ENCODE assay signal across 8 mouse cellular contexts in the genomic region with DNA sequence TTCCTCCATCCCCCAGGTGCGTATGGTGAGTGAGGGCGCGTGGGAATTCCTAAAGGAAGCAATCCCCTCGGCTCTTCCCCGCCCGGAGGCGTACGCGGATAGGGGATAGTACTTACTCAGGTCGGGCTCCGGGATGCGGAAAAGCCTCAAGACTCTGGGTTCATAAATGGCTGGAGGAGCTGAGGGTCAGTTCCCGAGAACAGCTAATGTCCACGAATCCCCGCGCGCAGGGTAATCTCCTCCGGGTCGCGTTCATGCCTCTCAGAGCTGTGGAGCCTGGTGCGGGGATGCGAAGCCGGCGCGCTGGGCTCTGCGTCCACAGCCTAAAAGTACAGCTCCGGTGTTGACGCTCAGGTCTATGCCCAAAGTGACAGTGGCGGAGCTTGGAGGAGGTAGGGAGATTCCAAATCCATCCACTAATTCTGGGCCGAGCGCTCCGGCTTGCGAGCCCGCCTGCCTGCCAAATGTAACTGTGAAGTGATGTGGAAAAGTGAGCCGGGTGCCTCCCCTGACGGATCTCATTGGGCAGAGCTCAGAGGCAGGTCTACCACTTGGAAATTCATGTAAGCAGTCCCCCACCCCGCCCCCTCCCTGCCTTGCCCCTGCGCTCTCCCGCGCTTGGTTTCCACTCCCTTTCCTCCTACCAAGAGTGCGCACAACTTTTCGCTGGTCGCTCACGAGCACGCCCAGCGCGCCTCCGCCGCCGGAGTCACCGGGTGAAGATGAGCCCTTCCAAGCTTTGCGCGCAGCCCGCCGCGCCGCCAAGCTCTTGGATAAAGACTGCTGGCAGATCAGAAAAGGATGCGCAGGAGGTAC. TPM values are rescaled to one million over a fixed set of nuclear protein-coding genes. Genes with fewer than 3 reads are reported as not detected.
DNase-seq lines count a peak whose midpoint lies in the region; ATAC-seq lines count a peak whose summit lies in the region.
"Had no signal": no experiment of that assay in that cellular context is flagged by ENCODE, and none has a peak within 500 bp of the region (broad histone marks: within the 10 kb centered on the region; RNA-seq: fewer than 3 reads in every experiment).

A gene (minus strand): TSS at position 506 of the 816 bp plus-strand sequence.

- H3K4me1 ChIP-seq in forebrain, embryonic 16.5 days (replicated peaks; ENCODE audit: control insufficient read depth, insufficient read depth, low read length): peaks cover 16% of the 10 kb centered on the region
- H3K4me1 ChIP-seq in intestine, embryonic 14.5 days (replicated peaks; ENCODE audit: control insufficient read depth, insufficient read depth, low read length): 0 out of 2 replicates have a peak, but pooled peaks cover 3% of the 10 kb centered on the region
- no peaks in the 10 kb centered on the region for H3K4me1 ChIP-seq in liver, embryonic 11.5 days (replicated peaks; ENCODE audit: control insufficient read depth, insufficient read depth, low read length)

- DNase-seq in WW6 (ENCODE audit: low read depth, low spot score): peak; percentile 59
- DNase-seq in cerebellum, adult 18-20 months: peak; percentile 87 to 89
- DNase-seq in intestine, embryonic 14.5 days (ENCODE audit: low spot score): peak; percentile 76
- DNase-seq in liver, embryonic 11.5 days (ENCODE audit: low spot score): peak; percentile 38
- DNase-seq in right cerebral cortex, postnatal 25 days: peak; percentile 78
- no peak for DNase-seq in gastrocnemius, postnatal 14 days

- no peaks in the 10 kb centered on the region for H3K27me3 ChIP-seq in forebrain, embryonic 16.5 days (replicated peaks; ENCODE audit: control insufficient read depth, insufficient read depth, low read length)
- peaks cover 61% of the 10 kb centered on the region for H3K27me3 ChIP-seq in intestine, embryonic 14.5 days (replicated peaks; ENCODE audit: control insufficient read depth, insufficient read depth, low read length)
- H3K27me3 ChIP-seq in liver, embryonic 11.5 days (replicated peaks; ENCODE audit: control insufficient read depth, insufficient read depth, low read length): peaks cover 38% of the 10 kb centered on the region

- WGBS in forebrain, embryonic 16.5 days: under 1% methylated on average over 58 of the region's 58 CpGs
- under 1% methylated on average over 58 of the region's 58 CpGs for WGBS in intestine, embryonic 14.5 days
- WGBS in liver, embryonic 11.5 days: 2% methylated on average over 58 of the region's 58 CpGs

- peak within 1 kb of the TSS; percentile 83 for H3K4me2 ChIP-seq in forebrain, embryonic 16.5 days (ENCODE audit: low read length)
- H3K4me2 ChIP-seq in intestine, embryonic 14.5 days (ENCODE audit: low read length): peak within 1 kb of the TSS; percentile 74
- H3K4me2 ChIP-seq in liver, embryonic 11.5 days: peak within 1 kb of the TSS; percentile 62

- peak within 1 kb of the TSS; percentile 69 for H3K4me3 ChIP-seq in forebrain, embryonic 16.5 days (replicated peaks; ENCODE audit: low read length)
- peak within 1 kb of the TSS; percentile 43 for H3K4me3 ChIP-seq in intestine, embryonic 14.5 days (ENCODE audit: low read depth, low read length)
- H3K4me3 ChIP-seq in liver, embryonic 11.5 days (ENCODE audit: low read depth, low read length): peak within 1 kb of the TSS; percentile 32
- H3K4me3 ChIP-seq: erythroblast, embryonic 14.5 days had no signal

- H3K27ac ChIP-seq in forebrain, embryonic 16.5 days (ENCODE audit: low read length): peak within 1 kb of the TSS; percentile 77
- no peak within 1 kb of the TSS for H3K27ac ChIP-seq in intestine, embryonic 14.5 days (ENCODE audit: low read depth)
- H3K27ac ChIP-seq in liver, embryonic 11.5 days (ENCODE audit: low read depth, low read length): no peak within 1 kb of the TSS

- ATAC-seq in forebrain, embryonic 16.5 days: peak; percentile 87
- peak; percentile 57 for ATAC-seq in intestine, embryonic 14.5 days (replicated peaks; ENCODE audit: low FRiP score, low TSS enrichment, low read depth)
- 0 out of 2 replicates have a peak, but pooled peaks have one; percentile 23 for ATAC-seq in liver, embryonic 11.5 days (replicated peaks; ENCODE audit: low FRiP score)

- H3K9ac ChIP-seq in forebrain, embryonic 16.5 days (replicated peaks; ENCODE audit: low read depth, low read length): peak within 1 kb of the TSS; percentile 67
- H3K9ac ChIP-seq in intestine, embryonic 14.5 days (ENCODE audit: low read length): no peak within 1 kb of the TSS
- no peak within 1 kb of the TSS for H3K9ac ChIP-seq in liver, embryonic 11.5 days (ENCODE audit: low read depth, low read length)

- H3K36me3 ChIP-seq in forebrain, embryonic 16.5 days (ENCODE audit: control insufficient read depth, insufficient read depth): no peaks in the 10 kb centered on the region
- no peaks in the 10 kb centered on the region for H3K36me3 ChIP-seq in intestine, embryonic 14.5 days (ENCODE audit: control insufficient read depth, insufficient read depth, low read length)
- no peaks in the 10 kb centered on the region for H3K36me3 ChIP-seq in liver, embryonic 11.5 days (ENCODE audit: control insufficient read depth, insufficient read depth, low read length)

- H3K9me3 ChIP-seq in forebrain, embryonic 16.5 days (ENCODE audit: control insufficient read depth, low read length): no peaks in the 10 kb centered on the region
- H3K9me3 ChIP-seq in intestine, embryonic 14.5 days (ENCODE audit: control insufficient read depth, low read length): no peaks in the 10 kb centered on the region
- no peaks in the 10 kb centered on the region for H3K9me3 ChIP-seq in liver, embryonic 11.5 days (ENCODE audit: control insufficient read depth, low read length)

- intact Hi-C loops in gastrocnemius, postnatal 14 days (cut with DNase I; ENCODE audit: low total_unique reads): no loop called here

RNA-seq across cellular contexts. Expression of the gene that starts here (rescaled TPM):
- 43.1 and 51.4 TPM in 2 replicates for polyA plus RNA-seq in forebrain, embryonic 16.5 days (2015; fragmentation: Nextera tagmentation; extraction: Ambion mirVana)
- 1.1 and 1.2 TPM in 2 replicates for polyA plus RNA-seq in intestine, embryonic 14.5 days (2014; fragmentation: Nextera tagmentation; extraction: Ambion mirVana)
- polyA plus RNA-seq in liver, embryonic 11.5 days (2014; fragmentation: Nextera tagmentation; extraction: Ambion mirVana): 0.29 and 0.60 TPM in 2 replicates
- total RNA-seq in gastrocnemius, postnatal 14 days (2021): under 1 TPM; 0.08 to 0.24 TPM
- polyA plus RNA-seq: erythroblast, embryonic 14.5 days had no signal

Comparison
In these comparisons a context has a peak if more than half of its experiments do, and no peak if none do; other contexts are left out.
1. RNA of the gene that starts here (polyA plus RNA-seq): 43.1 to 51.4 TPM in forebrain, embryonic 16.5 days; 1.1 to 1.2 TPM in intestine, embryonic 14.5 days and 0.29 to 0.60 TPM in liver, embryonic 11.5 days; every median in the first group is over 10 times any median in the second.
2. Peak in DNase-seq, ATAC-seq, H3K4me3 ChIP-seq and H3K4me2 ChIP-seq in liver, embryonic 11.5 days; RNA of the gene not detected or under 1 TPM.
3. ATAC-seq: peak in every context shown above with its lines; median percentile 87 in forebrain, embryonic 16.5 days; 57 in intestine, embryonic 14.5 days; 23 in liver, embryonic 11.5 days.
4. Peak in every context shown above with its lines, with median percentiles within 50 percentile points of each other: H3K4me2 ChIP-seq and H3K4me3 ChIP-seq.